Mouse (Mus musculus): Measurements from ENCODE around the gene Ctr9.

Gene Ctr9

DNA sequence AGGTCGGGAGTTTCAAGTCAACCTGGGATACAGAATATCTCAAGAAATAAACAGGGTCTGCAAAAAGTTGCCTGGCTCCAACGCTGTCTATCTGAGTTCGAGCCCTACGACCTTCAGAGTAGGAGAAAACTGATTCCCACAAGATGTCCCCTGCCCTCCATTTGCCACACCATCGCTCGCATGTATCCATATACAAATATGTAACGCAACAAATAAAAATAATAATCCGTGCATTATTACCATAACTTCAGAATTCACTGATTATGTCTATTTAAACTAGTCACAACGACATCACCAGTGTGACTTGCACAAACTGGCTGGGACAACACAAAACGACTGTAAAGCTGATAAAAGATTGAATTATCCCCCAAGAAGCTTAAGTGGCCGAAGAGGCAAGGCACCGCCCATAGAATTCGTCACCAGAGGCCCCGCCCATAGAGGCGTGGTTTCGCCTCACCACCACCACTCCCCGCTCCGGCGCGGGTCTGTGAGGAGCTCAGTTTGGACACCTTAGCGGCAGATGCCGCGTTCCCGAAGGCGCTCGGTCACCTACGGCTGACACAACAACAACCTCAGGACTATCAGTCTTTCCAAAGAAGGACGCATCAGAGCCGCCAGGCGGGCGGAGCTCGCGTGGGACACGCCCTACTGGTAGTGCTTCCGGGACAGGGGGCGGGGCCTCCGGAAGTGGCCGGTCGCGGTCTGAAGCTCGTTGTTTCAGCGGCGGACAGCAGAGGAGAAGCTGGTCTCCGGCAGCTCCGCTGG, at the start of gene Ctr9:
TSS of gene Ctr9 (plus strand) at position 671 of the 765 bp plus-strand sequence.
- peak; percentile 96 for DNase-seq

DNA sequence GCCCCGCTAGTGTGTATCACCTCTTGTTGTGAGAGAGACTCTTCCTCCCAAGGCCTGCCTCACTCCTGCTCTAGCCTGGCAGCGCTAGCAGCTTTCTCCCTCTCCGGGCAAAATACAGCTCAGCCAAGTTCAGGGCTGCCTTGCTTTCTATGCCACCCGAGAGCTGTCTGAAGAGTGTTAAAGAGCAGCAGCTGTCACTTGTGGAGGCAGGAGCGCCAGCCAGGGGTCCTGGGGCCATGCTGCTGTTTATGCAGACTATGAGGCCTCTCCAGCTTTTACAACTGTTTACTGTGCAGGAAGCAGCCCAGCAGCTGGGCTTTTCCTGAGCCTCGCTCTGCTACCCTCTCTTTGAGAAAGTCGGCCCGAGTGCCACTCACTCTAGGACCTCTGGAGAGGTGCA, 47.7 kb upstream of the Ctr9 start:
- no peak for DNase-seq

DNA sequence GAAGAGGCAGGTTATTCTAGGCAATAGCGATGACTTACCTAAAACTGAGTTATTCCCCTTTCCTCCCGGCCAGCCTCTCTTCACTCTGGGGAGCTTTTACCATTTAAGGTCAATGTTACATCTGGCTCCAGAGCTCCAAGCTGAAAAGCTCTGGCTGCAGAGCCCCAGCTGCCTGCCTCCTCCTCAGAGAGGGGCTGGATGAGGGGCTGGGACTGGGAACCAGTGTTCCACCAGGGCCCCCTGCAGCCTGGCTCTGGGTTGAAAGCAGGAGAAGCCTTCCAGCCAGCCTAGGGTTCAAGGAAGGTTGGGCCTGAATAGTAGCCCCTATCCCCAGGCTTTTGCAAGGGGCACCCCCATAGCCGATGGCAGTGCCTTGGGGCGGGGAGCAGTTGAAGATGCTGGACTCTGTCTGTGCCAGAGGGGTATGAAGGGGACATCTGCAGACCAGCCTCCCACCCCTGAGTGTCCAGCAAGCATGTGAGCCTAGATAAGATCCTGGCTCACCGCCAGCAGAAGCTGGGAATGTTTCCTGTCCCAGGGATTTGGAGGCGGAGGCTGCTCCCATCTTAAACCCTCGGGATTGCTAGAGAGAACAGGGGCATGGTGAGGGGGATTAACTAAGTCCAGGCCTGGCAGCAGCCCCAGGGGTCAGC, 46.6 kb upstream of the Ctr9 start, which contains the start of gene Mrvi1:
TSS of gene Mrvi1 (minus strand) at position 409 of the 653 bp plus-strand sequence.
- DNase-seq: peak; percentile 54

DNA sequence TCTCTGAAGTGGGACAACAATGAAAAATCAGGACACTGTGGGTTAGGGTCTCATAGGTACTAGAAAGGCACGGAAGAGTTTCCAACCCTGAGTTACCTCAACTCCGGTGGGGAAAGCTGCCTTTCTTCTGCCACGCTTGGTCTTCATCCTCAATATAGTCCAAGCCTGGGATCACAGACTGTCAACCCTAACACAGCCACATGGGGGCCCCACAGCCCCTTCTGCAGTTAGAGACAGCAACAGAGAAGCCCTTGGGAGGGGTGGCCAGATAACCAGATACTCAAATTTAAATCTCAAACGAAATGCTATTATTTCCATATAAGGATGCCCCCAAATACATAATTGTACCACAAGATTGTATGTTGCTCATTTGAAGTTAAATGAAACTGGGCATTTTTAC, 46.0 kb upstream of the Ctr9 start:
- peak; percentile 76 for DNase-seq

DNA sequence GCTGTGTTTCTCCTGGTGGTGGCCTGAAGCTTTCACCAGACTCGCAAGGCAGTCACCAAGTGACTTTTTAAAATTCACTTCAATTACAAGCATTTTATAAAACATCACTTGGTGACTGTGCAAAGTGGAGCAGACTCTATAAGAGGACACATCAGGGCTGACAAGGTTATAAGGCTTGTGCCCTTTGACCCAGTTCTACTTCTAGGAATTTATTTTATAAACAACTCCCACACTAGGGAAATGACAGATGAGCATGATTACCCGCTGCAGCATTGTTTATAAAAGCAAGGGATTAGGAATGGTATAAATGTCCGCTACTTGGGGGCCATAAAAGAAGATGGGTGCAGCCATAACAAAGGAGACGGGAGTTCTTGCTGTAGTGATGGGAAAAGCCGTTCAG, 45.1 kb upstream of the Ctr9 start:
- DNase-seq: no peak

DNA sequence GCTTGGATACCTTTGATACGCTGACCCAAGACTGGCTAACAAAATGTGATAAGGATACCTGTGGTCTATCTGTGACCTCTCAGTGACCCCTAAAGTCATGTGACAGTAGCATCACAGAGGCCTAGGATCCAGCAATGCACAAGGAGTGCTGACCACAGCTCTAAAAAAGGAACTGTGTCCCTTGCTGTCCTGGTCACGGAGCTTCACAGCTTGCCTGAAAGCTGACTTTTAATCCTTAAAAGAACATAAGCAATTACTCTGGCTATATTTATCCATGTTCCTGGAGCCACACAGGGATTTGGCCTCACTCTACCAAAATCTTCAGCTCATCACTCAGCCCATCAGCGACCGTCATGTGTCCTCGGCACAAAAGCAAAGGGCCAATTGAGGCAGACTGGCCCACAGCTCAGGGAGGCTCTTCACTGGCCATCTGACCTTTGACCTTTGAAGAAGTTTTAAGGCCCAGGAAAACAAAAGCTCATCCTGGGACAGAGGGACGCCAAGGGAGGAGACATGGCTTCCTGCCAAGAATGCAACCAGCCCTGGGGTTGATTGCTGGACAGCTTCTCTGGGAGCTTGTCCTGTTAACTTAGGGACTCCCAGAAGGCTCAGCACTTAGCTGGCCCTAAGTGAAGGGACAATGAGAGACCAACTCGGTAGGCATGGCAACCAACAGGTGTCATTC, 43.0 kb upstream of the Ctr9 start:
- peak; percentile 66 for DNase-seq

DNA sequence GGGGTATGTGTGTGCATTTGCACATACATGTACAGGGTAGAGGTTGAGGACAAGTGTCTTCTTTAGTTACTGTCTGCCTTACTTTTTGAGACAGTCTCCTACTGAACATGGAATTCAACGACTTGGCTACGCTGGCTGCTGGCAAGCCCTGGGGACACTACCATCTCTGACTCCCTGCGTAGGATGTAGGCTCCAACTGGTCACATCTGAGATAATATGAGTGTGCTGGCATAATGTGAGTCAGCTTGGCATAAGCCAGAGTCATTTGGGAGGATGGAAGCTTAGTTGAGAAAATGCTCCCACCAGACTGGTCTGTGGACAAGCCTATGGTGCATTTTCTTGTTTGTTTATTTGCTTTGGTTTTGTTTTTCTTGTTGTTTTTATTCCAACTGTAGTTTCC, 40.7 kb upstream of the Ctr9 start:
- DNase-seq: no peak

DNA sequence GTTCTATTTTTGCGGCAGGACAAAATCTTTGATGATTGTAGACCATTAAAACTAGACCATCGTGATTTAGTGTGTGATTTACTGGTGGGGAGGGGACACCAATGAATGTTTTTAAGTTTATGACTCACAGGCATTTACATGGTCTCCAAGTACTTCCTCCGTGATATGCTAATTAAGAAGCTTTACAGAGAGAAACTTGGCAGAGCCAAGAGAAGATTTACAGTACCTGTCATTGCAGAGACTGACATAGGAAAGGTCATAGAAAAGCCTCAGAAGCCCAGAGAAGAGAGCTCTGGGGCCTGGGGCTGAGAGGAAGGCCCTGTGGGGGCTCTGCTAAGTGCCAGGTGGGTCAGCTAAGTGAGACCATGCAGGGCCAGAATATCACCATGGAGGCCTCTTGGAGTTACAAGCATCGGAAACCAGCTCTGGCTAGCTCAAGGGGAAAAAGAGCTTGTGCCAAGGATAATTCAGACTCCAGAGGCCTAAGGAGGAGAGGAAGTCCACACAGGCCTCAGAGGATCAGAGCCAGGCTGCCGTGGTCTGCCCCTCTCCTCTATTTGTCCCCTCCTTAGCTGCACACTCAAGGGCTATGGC, 39.4 kb upstream of the Ctr9 start:
- peak; percentile 34 for DNase-seq

DNA sequence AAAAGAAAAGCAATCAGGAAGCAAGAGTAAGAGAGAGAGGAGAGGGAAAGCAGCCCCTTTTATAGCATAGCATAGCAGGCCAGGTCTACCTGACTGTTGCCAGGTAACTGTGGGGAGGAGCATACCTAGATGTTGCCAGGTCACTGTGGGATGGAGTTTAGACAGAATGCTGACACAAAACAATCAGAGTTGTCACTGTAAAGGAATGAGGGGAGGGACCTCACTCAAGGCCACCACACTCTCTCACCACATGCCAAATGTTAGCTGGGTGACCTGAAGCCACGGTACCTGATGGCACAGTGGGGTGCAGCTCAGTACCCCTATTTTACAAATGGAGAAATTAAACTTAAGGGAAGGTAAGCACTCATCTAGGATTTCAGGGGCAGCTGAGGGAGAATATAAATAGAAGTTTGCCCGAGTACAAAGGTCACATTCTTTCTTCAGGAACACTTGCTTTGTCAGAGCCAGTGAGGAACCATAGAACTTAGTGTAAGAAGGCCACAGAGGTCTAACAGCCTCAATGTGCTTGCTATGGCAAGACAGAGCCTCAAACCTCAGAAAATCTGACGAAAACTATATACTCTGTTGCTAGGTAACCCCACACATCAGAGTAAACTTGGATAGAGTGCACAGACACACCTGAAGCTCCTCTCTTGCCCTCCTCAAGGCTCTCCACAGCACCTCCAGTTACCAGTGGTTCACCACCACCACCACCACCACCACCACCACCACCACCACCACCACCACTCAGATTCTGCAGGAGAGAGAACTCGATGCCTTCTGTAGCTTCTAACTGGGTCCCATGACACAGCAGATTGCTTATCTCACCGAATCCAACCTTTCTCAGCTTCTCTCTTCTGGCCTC, 38.2 kb upstream of the Ctr9 start:
- peak; percentile 76 for DNase-seq

DNA sequence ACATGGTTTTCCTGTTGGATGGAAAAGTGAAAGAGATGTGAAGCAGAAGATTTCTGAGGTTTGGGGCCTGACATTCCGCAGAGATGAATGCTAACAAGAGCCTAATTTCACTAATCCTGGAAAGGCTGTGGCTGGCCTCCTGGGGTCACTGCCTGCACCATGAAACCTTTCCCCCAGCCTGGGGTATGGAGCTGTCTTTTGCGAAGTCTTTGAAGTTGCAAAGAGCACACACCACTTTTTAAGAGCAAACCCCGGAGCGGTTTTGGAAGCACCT, 37.6 kb upstream of the Ctr9 start:
- no peak for DNase-seq

DNA sequence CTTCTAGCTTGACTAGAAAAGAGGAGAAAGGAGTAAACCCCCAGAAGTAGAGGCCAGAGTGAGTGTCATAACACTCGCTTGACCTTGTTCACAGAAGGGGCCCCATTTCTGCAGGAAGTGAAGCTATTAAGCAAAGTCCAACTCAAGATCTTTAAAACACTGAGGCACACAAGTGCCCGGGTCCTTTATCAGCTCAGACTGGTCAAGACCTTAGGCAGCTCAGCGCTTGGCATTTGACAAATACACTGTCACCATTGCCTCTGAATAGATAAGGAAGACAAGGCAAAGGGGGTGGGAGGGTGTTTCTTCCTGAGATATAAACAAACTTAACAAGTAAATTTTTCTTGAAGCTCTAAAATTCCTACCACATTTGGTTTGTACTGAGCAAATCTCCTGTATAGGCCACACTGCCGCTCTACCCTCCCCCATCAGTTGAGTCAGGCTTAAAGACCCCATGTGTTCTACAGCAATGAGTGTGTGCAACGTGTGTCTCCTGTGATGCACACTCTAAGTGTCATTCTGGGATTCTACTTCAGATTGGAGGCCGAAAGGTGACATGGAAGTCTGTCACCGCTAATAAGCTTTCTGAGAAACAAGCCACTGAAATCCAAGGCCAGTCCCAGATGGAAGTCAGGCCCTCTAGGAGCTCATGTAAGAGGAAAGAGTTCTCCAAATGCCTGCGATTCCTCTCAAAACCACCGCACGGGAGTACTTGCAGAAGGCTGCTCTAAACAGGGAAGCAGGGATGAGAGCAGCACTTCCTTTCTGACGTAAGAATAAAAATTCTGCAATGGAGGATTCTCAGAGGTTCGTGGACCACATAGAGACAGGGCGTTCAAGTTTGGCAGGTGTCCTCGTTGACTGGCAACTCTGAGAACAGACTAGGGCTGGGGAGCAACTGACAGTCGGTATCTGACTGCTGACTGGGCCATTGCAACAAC, 29.6 kb upstream of the Ctr9 start:
- DNase-seq: no peak

DNA sequence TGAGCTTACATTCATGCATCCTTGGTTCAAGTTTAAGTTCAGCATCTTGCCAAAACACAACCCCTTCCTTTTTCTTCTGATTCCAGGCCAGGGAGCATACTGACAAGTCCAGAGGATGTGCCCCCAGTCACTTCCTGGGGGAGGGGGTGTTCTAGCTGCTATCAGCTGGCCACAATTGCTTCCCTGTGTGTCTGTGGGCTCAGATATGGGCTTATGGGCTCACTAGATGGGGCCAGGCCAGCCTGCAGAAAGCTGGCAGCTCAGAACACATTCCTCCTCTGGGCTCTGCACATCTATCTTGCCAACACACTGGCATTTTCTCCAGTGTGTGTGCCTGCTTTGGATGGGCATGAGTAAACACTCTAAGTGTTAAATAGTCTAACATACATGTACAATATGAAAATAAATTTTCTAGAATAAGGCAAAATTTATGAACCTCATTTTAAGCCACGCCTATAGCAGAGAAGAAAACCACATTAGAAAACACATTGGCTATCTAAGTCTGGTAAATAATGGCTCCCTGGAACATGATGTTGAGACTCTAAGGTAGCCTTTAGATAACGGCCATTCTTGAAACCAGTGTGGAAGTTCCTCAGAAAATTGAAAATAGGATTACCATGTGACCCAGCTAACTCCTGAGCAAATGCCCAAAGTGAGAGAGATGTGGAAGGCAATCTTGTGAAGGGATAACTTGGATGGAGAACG, 24.5 kb upstream of the Ctr9 start:
- no peak for DNase-seq

DNA sequence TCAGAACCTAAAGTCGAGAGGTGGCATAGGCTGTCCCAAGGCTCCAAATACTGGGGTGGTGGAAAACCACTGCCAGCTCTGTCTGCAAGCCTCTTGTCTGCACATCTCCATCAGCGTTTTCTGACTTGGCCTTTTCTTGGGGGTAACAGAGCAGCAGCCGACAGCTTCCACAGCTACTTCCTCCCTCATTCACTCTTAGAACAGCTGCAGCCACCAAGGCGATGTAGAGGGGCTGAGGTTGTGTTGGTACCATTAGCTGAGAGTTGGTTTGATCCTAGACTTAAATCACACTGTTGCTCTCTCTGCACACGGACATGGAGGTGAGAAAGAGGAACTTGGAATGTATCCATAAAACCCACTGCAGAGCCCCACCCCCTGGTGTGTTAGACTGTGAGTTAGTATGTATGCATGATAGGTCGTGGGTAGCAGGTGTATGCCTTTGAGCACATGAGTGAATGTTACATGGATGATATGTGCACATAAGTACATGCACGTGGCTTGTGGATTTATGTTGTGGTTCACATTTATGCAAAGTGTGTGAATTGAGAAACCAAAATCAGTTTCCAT, 14.6 kb upstream of the Ctr9 start:
- DNase-seq: no peak

DNA sequence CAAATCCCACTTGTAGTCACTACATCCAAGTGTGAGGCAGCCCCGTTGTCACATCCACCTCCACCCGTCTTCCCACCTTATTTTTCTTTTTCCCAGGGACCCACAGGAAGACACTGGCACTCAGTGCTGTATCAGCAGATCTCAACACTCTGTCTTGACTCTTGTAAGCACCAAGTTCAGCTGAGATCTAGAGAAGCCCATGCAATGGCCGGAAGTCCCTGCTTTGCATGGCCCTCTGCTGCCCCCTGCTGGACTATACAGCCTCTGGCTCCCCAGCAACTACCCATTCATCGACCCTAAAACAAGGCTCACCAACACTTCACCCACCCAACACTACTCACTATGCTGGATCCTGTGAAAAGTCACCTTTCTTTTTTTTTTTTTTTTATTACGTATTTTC, 13.9 kb upstream of the Ctr9 start:
- DNase-seq: peak; percentile 90

DNA sequence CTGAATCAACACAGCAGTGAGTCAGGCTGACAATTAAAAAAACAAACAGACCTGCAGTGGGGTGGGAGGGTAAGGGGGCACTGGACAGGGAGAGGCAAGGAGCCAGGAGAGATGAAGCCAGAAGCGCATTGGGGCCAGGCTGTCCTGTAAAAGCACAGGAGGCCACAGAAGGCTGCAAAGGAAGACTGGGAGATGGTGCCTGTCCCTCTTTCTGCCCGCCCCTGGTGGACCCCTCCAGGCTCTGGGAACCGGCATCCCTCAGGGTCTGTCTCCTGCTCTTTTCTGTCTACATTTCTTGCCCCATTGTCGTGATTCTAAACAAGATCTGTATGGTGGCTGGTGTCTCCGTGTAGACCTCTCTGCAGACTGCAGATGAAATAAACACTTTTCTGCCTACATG, 13.0 kb upstream of the Ctr9 start:
- DNase-seq: no peak

DNA sequence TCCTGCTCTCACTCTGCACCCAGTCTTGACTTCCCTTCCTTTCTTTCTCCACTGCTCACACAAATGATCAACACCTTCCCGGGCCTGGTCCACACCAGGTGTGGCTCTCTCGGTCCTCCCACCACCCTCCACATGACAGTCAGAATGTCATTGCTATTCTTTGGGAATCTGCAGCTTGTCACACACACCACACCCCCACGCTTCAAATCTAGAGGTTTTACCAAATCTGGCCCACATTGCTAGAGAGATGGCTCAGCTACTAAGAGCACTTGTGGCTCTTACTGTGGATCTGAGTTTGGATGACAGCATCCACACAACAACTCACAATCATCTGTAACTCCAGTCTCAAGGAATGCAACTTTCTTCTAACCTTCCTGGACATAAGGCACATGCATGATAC, 11.8 kb upstream of the Ctr9 start:
- no peak for DNase-seq

DNA sequence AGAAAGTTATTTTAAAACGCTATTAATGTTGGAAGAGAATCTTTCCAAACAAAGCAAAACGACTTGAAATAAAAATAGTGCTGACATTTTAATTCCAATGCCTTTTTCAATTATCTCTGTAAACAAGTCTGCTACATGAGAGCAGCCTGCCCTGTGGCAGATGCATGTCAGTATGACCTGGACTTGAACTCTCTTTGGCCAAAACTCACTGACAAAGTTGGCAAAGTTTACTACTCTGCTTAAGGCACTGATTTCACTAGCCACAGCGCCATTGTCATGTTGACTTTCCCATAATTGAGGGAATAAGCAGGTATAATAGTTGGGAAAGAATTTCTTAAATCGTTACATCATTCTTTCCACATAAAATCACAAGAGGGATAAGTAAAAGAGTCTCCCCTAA, 7.9 kb upstream of the Ctr9 start:
- DNase-seq: no peak

DNA sequence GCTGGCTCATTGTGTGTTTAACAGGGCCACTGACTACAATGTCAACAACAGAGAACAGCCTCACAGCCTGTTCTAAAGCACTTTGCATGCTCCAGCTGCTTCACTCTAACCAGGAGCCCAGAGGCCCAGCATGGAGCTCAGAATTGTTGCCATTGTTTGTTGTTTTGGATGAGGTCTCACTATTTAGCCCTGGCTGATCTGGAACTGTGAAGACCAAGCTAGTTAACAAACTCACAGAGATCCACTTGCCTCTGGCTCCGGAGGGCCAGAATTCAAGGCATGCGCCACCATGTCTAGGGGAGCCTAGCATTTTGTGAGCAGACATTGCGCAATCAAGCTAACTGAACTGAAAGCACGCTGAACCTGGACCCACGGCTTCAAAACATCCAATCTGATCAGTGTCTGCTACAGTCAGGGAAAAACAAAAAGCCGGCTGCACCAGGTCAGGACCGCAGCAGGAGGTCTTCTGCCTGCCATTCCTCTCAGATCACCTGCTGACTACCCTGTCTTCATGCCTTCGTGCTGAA, 4.6 kb upstream of the Ctr9 start:
- peak; percentile 68 for DNase-seq

DNA sequence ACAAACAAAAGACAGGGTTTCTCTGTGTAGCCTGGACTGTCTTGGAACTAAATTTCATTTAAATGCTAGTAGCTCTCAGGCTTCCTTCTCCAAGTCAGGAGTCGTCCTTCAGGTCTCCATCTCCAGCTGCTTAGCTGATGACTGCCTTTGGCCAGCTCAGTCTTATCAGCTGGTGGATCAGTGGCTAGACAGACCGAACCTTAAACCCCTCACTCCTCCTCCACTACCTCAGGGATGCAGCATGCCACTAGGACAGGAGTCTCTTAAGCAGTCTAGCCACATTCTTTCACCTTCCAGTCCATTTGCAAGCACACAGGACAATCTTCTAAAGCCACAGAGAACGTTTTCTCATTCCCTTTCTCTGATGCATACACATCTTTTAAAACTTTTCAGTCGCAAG, 3.8 kb upstream of the Ctr9 start:
- no peak for DNase-seq

DNA sequence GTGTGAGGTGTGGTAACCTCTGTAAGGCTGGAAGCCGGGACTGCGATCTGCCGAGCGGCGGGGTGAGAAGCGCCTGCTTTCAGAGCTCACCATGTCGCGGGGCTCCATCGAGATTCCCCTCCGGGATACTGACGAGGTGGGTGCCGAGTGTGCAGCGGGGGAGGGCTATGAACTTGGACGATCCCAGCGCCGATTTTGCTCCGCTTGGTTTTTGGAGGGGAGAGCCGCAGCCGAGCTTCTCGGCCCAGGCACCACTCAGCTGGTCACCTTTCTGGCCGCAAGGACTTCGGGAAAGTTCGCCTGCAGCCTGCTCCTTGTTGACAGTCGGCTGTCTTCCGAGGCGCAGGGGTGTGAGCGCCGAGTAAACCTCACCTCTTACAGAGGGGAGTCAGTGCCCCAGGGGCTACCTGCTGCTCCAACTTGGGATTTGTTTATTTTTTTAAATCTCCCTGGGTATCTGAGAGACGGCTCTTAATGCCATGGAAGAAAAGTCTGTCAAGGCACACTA, 349 bp downstream of the Ctr9 start:
- DNase-seq: no peak

Data from kidney, adult 9 months (tissue).